Mouse (Mus musculus) olfactory bulb, adult 2 months (tissue): ENCODE data around the gene Uhrf1.

Source experiments
- CTCF ChIP-seq: fragments of 200-500 bp; IDR thresholded peaks from 2 replicates; pipeline ENCODE4 v1.5.1; 2012; ENCODE audit warnings: low read depth, mild to moderate bottlenecking, low read length, moderate library complexity; ENCODE audit not compliant: insufficient read depth
- POLR2A ChIP-seq: fragments of 200-500 bp; IDR thresholded peaks from 2 replicates; pipeline ENCODE4 v1.6.1; 2012; ENCODE audit warnings: mild to moderate bottlenecking, low read depth, low read length, moderate library complexity; ENCODE audit not compliant: insufficient read depth

DNA sequence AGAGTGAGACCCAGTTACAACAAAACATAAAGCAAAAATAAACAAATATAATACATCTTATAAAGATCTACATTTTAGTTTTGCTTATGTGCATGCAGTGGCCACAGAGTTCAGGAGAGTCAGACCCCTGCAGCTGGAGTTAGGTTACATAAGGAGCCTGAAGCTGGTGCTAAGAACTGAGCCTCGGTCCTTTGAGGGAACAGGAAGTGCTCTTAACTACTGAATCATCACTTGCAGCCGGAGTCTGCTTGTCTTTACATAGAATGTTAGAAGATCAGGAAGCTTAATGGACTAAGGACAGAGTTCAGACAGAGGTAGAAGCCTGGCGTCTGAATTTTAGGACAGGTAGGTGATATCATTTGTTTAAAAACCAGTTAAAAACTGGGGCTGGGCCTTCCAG is 14.3 kb upstream of the Uhrf1 start:
- TF ChIP-seq CTCF (no peak), POLR2A (no peak)
